Mouse (Mus musculus): Measurements from ENCODE around the gene Cdh18.
"Not testable (repeated sequence)": the region's sequence is repeated elsewhere in the genome, so short reads cannot be mapped to it uniquely, and the experiment has no call there.

Cdh18 gene

GRCm38 (mm10) chr15:23155883-23156282 is 607.1 kb downstream of the Cdh18 start:
- no peak for DNase-seq (ENCODE audit: inconsistent age in 2 of 2, low spot score in 1 of 2)

GRCm38 (mm10) chr15:23164869-23165268 is 616.0 kb downstream of the Cdh18 start:
- no peak for DNase-seq (ENCODE audit: inconsistent age in 2 of 2, low spot score in 1 of 2)

DNA sequence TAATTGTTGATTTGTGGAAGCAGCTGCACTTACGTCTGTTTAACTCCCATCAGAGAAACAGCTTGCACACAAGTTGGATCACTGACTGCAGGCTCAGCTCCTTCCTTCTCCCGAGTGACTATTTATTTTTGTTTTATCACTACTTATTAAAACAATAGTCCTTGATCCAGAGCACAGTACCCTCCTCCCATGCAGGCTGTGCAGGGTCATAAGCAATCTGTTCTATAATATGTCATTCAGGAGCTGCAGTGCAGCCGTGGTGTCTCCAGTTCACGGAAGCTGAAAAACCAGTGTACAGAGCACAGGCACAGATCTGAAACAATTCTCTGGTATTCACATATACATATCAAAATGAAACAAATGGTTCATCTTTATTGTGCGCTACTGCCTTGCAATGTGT is 625.8 kb downstream of the Cdh18 start:
- no peak for DNase-seq (ENCODE audit: inconsistent age in 2 of 2, low spot score in 1 of 2)

DNA sequence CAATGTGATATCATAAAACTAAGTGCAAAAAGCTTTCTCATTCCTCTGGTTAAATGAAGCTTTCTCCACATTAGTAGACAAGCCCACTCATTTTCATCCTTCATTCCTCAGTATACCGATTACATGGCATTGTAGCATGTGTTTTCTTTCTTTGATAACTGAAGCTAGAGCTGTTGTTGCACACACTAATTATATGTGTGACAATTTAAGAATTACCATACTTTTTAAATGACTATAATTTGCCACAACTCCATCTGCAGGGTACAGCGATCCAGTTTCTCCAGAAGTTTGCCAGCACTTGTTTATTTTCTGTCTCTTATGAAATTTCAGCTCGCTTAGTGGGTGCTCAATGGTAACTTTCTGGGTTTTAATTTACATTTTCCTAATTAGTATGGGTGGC is 663.2 kb downstream of the Cdh18 start:
- DNase-seq (ENCODE audit: inconsistent age in 2 of 2, low spot score in 1 of 2), result no peak

DNA sequence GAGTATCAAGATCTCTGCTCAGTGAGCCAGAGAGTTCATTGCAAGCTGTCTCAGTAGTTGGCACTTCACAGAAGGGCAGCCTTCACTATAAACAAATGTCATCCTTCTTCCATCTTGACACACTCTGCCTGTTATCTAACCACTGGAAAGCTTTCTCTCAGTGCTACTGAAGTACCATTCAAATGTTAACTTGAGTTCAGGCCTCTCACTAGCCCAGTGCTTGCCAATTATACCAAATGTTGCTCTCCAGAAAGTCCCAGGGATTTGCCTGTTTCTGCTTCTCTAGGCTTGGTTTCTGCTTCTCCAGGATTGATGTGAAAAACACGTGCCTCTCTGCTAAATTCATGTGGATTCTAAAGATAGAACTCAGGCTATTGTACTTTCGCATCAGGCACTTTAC is 681.8 kb downstream of the Cdh18 start:
- no peak for DNase-seq (ENCODE audit: inconsistent age in 2 of 2, low spot score in 1 of 2)

DNA sequence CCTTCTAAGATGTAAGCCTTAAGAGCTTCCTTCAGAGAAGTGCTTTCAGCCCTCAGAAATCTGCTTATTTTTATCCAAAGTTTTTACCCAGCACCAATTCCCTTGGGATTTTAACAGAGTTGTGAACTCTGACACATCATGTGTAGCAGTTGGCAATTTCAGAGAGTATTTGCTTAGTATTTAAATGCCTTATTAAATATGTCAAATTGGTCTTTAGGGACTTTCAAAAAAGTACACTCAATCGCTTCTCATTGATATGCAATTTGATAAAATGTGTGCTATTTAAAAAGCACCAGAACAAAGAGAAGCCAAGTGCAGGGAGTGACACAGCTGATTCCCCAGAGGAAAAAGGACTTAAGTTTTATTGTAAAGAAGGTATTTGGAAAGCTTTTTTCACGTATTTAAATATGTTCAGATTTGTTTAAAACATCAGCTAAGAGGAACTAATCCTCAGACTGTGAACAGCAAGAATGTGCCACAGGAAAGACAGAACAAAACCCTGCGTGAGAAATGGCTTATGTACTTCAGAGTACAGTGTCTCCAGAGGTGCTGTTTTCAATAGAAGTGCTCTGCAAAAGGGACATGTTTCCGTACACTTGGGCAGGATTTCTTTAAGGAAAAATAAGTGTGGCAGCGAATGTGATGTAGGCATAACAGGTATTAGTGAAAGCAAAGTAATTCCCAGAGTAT is 709.1 kb downstream of the Cdh18 start:
- no peak for DNase-seq (ENCODE audit: inconsistent age in 2 of 2, low spot score in 1 of 2)

DNA sequence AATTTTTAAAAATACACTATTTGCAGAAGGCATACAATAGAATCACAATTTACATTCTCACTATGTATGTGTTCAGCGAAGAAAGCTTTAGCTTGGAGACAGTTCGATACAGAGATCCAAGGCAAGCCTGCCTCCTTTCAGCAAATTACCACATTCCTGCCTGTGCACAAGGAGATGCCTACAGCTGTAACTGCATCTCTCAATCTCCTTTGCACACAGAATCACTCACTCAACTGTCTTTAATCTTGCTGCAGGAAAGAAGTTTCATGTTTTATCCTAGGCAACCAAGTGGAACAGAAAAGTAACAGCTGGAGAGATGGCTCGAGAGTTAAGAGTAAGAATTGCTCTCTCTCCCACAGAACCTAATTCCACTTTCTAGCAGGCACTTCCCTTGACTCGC is 729.6 kb downstream of the Cdh18 start:
- no peak for DNase-seq (ENCODE audit: inconsistent age in 2 of 2, low spot score in 1 of 2)

- no peak for DNase-seq (ENCODE audit: inconsistent age in 2 of 2, low spot score in 1 of 2)
Measured at GRCm38 (mm10) chr15:23305018-23305417, 756.2 kb downstream of the Cdh18 start.

GRCm38 (mm10) chr15:23316766-23317165 is 767.9 kb downstream of the Cdh18 start:
- no peak for DNase-seq (ENCODE audit: inconsistent age in 2 of 2, low spot score in 1 of 2)

GRCm38 (mm10) chr15:23317409-23317808 is 768.6 kb downstream of the Cdh18 start:
- DNase-seq (ENCODE audit: inconsistent age in 2 of 2, low spot score in 1 of 2), result no peak

DNA sequence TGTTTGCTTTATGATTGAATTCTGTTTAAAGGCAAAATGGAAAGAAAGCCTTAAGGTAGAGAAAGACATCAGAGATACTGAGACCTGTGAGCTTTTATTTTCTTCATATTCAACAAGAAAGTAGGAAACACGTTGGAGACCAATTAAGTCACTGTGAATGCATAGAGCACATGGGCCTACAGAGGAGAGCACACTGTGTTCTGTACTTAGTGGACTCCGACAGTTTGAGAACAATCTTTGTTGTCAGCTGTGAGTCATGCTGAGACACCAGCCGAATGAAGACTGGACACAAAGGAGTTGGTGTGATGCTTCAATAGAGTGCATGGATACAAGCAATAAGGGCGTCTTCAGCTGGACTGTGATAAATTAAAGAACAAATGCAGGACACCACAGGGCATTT is 791.5 kb downstream of the Cdh18 start:
- DNase-seq (ENCODE audit: inconsistent age in 2 of 2, low spot score in 1 of 2), result not testable (repeated sequence)

DNA sequence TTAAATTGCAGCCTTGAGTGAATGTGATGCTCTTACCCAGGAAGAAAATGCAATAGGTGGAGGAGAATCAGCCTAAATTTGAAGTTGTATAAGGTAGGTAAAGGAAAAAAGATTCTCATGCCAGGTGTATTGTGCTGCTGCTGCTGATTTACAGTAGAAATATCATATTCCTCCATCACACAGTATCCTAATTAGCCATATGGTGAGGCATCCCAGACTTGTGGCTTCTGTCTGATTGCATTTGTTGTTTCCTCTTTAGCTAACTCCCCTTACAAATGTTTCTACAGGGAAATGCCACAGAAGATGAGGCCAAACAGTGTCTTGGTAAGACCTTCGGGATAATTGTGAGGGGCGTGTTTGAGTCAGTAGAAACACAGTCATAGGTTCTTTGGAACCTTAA is 802.3 kb downstream of the Cdh18 start:
- no peak for DNase-seq (ENCODE audit: inconsistent age in 2 of 2, low spot score in 1 of 2)

DNA sequence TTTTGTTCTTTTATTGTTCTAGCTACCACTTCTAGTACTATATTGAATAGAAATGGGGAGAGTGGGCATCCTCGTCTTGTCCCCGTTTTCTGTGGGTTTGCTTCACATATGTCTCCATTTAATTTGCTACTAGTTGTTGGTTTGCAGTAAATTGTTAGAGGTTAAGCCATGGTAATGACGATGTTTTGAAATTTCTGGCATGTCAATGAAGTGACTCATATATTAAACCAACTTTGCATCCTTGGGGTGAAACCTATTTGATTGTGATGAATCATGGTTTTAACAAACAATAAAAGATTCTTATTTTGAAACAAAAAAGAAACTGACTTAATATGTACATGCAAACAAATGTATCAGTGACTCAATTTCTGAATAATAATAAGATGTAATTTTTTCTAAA is 817.5 kb downstream of the Cdh18 start:
- no peak for DNase-seq (ENCODE audit: inconsistent age in 2 of 2, low spot score in 1 of 2)

DNA sequence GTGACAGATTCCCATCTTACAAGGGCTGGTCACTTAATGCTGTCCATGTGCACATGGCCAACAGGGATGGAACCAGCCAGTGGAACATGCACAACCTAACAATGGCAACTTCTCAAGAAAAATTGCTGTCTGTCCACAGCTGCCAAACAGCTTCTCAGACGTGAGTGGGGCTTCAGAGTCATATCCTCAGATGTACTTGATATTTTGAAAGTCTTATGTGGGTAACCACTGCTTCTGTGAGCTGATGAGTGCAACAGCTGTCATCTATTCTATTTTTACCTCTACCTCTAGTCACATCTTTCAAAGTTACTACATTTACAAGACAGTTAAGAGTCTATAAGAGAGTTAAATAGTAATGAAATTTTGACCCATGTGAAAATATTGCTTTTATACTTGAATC is 818.9 kb downstream of the Cdh18 start:
- DNase-seq (ENCODE audit: inconsistent age in 2 of 2, low spot score in 1 of 2), result no peak

- DNase-seq (ENCODE audit: inconsistent age in 2 of 2, low spot score in 1 of 2), result no peak
Measured at GRCm38 (mm10) chr15:23378016-23378750, 829.4 kb downstream of the Cdh18 start.

- DNase-seq (ENCODE audit: inconsistent age in 2 of 2, low spot score in 1 of 2), result no peak
Measured at GRCm38 (mm10) chr15:23385816-23386215, 837.0 kb downstream of the Cdh18 start.

DNA sequence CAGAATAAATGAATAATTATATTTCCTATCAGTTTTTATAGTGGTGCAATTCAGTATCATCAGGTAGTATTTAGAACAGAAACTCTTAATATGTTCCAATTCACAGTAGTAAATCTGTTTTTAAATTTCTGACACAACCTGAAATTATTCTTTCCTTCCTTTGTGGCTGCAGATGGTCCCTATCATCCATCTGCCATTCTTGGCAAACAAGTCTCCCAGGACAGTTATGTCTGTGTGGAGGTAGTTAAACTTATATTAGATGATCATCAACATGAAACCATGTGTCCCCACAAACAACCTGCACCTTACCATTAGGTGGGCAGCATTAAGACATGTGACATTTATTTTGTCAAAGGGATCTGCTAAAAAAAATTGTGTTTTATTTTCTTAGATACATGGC is 847.8 kb downstream of the Cdh18 start:
- no peak for DNase-seq (ENCODE audit: inconsistent age in 2 of 2, low spot score in 1 of 2)

GRCm38 (mm10) chr15:23403792-23404191 is 855.0 kb downstream of the Cdh18 start:
- no peak for DNase-seq (ENCODE audit: inconsistent age in 2 of 2, low spot score in 1 of 2)

- no peak for DNase-seq (ENCODE audit: inconsistent age in 2 of 2, low spot score in 1 of 2)
Measured at GRCm38 (mm10) chr15:23408256-23408655, 859.4 kb downstream of the Cdh18 start.

DNA sequence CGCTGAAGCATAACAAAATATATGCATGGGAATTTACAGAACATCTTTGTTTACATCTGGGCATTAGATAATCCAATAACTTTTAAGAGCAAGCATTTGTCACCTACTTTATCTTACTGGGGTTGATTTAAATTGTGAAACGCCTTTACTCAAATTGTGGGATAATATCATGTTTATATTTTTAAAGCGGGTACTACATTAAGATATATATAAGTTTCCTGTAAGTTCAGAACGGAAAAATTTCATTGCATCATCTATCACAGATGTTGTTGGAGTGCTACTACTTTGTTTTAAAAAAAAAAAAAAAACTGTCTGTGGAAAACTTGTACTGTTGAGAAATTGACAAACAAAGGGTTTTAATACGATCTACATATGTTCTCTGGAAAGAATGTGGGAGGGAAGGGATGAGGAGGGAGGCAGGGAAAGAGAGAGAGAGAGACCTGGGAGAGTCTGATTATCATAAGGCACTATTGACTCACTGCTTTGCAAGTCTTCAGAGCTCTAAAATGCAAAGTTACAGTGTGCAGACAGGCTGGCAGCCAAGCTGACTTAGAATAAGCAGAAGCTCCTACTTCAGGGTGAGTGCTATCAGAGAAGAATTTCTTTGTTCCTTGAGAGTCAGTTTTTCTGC is 867.7 kb downstream of the Cdh18 start:
- no peak for DNase-seq (ENCODE audit: inconsistent age in 2 of 2, low spot score in 1 of 2)

DNA sequence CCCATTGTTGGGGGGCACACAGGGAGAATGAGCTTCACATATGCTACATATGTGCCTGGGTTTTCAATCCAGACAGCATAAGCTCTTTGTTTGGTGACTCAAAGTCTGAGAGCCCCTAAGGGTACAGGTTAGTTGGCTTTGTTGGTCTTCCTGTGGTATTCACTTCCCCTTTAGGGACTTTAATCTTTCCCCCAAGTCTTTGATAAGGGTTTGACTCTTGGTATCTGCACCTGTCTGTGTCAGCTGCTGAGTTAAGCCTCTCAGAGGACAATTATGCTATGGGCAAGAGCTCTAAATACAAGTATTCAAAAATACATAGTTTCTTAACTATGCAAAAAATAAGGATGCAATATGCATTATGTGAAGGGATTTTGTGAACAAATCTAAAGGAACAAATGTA is 869.3 kb downstream of the Cdh18 start:
- no peak for DNase-seq (ENCODE audit: inconsistent age in 2 of 2, low spot score in 1 of 2)

- no peak for DNase-seq (ENCODE audit: inconsistent age in 2 of 2, low spot score in 1 of 2)
Measured at GRCm38 (mm10) chr15:23420010-23420409, 871.2 kb downstream of the Cdh18 start.
